In the genomic region with DNA sequence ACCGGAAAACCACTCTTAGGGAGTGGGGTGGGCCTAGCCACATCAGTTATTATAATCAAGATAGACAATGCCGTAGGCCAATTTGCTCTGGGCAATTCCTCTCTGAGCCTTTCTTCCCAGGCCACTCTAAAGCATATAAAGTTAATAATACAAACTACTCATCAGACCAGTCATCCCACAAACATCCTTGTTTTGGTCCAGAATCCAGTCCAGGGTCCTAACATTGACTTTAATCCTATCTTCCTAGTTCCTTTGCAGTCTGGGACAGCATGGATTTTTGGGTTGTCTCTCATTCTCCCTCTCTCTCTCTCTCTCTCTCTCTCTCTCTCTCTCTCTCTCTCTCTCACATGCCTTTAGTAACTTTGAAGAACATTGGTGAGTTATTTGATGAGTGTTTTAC, we compare ENCODE assay signal across 22 mouse cellular contexts.
A peak's percentile ranks its signal among the peaks of the same experiment; 100 is the strongest.
DNase-seq lines count a peak whose midpoint lies in the region; ATAC-seq and TF ChIP-seq lines count a peak whose summit lies in the region.
"Had no signal": no experiment of that assay in that cellular context is flagged by ENCODE, and none has a peak within 500 bp of the region (broad histone marks: within the 10 kb centered on the region; RNA-seq: fewer than 3 reads in every experiment).

No protein-coding gene starts in this region.

- H3K4me1 ChIP-seq in midbrain, embryonic 12.5 days: no peaks in the 10 kb centered on the region
- H3K4me1 ChIP-seq in midbrain, postnatal 0 days (ENCODE audit: insufficient read depth, low read length): no peaks in the 10 kb centered on the region
- peaks cover 3 to 6% of the 10 kb centered on the region in 2 experiments; a peak in 2 of 4 replicates for H3K4me1 ChIP-seq in ES-E14 (ENCODE audit: control insufficient read depth in 2 of 2, insufficient read depth in 2 of 2, low read length in 2 of 2, poor library complexity in 1 of 2)
- H3K4me1 ChIP-seq in embryonic facial prominence, embryonic 12.5 days: peaks cover 16% of the 10 kb centered on the region; the same call in 1 of the 2 replicates

- WGBS in midbrain, embryonic 12.5 days: 89% methylated on average over 2 of the region's 2 CpGs
- WGBS in midbrain, postnatal 0 days: 82% methylated on average over 2 of the region's 2 CpGs
- WGBS in embryonic facial prominence, embryonic 12.5 days: 72% methylated on average over 2 of the region's 2 CpGs

- in situ Hi-C loops in ES-E14 (cut with MboI; ENCODE audit: low sequenced_read_pairs in 2 of 2, unreplicated experiment in 2 of 2): no loop called here

- no peak overlapping the region for H3K4me3 ChIP-seq in midbrain, embryonic 12.5 days
- H3K4me3 ChIP-seq in midbrain, postnatal 0 days (ENCODE audit: low read depth, low read length): no peak overlapping the region
- H3K4me3 ChIP-seq in ES-E14 (ENCODE audit: insufficient read depth in 1 of 2, low read depth in 1 of 2, low read length in 2 of 2, poor library complexity in 1 of 2, severe bottlenecking in 1 of 2): no peak overlapping the region
- no peak overlapping the region for H3K4me3 ChIP-seq in embryonic facial prominence, embryonic 12.5 days
- H3K4me3 ChIP-seq: erythroblast, embryonic 14.5 days; forebrain, embryonic 10.5 days; gastrocnemius, adult 2 months; heart, embryonic 13.5 days had no signal

- no peak for ATAC-seq in midbrain, embryonic 12.5 days (ENCODE audit: low FRiP score, low read depth)
- no peak for ATAC-seq in midbrain, postnatal 0 days (ENCODE audit: low FRiP score)
- ATAC-seq in embryonic facial prominence, embryonic 12.5 days (ENCODE audit: insufficient number of reproducible peaks, insufficient read depth, low FRiP score, low TSS enrichment): no peak
- ATAC-seq: forebrain, embryonic 14.5 days; hindbrain, embryonic 16.5 days; inflammation-experienced regulatory T-cells, adult 6 months had no signal

- H3K27me3 ChIP-seq in midbrain, embryonic 12.5 days: no peaks in the 10 kb centered on the region
- no peaks in the 10 kb centered on the region for H3K27me3 ChIP-seq in midbrain, postnatal 0 days (ENCODE audit: insufficient read depth, low read length)
- no peaks in the 10 kb centered on the region for H3K27me3 ChIP-seq in embryonic facial prominence, embryonic 12.5 days
- H3K27me3 ChIP-seq: heart, embryonic 13.5 days had no signal

- no peak overlapping the region for H3K4me2 ChIP-seq in midbrain, embryonic 12.5 days (replicated peaks)
- H3K4me2 ChIP-seq in midbrain, postnatal 0 days (ENCODE audit: low read depth, low read length, poor library complexity, severe bottlenecking): no peak overlapping the region
- no peak overlapping the region for H3K4me2 ChIP-seq in embryonic facial prominence, embryonic 12.5 days (replicated peaks)
- H3K4me2 ChIP-seq: heart, embryonic 13.5 days had no signal

- no peak overlapping the region for H3K9ac ChIP-seq in midbrain, embryonic 12.5 days (replicated peaks)
- H3K9ac ChIP-seq in midbrain, postnatal 0 days (replicated peaks; ENCODE audit: low read length, poor library complexity, severe bottlenecking): no peak overlapping the region
- no peak overlapping the region for H3K9ac ChIP-seq in ES-E14 (ENCODE audit: insufficient read depth, low read depth, low read length, poor library complexity, severe bottlenecking)
- no peak overlapping the region for H3K9ac ChIP-seq in embryonic facial prominence, embryonic 12.5 days
- H3K9ac ChIP-seq: heart, embryonic 13.5 days had no signal

- DNase-seq in midbrain, postnatal 0 days (ENCODE audit: low spot score): no peak
- DNase-seq in ES-E14 (ENCODE audit: low read depth, low spot score): no peak
- no peak for DNase-seq in lung, adult 18-20 months
- no peak for DNase-seq in heart, adult 18-20 months
- no peak for DNase-seq in adrenal gland, adult 2 months
- DNase-seq: adrenal gland, postnatal 14 days; B cell, adult 2 months; cerebellum, adult 11-12 months; cerebellum, adult 9-10 months; cerebellum, postnatal 25 days; gastrocnemius, adult 2 months; gastrocnemius, postnatal 25 days; heart, postnatal 36 days; kidney, adult 18-20 months had no signal

- no peak for TF ChIP-seq CTCF in midbrain, postnatal 0 days (IDR thresholded peaks at IDR 0.05)

- H3K9me3 ChIP-seq in midbrain, embryonic 12.5 days: no peaks in the 10 kb centered on the region
- H3K9me3 ChIP-seq in midbrain, postnatal 0 days (ENCODE audit: low read length): no peaks in the 10 kb centered on the region
- no peaks in the 10 kb centered on the region for H3K9me3 ChIP-seq in ES-E14 (ENCODE audit: control insufficient read depth, insufficient read depth, low read depth, low read length)
- H3K9me3 ChIP-seq in embryonic facial prominence, embryonic 12.5 days: no peaks in the 10 kb centered on the region
- H3K9me3 ChIP-seq: forebrain, embryonic 10.5 days; heart, embryonic 13.5 days had no signal

- 0 out of 2 replicates have a peak overlapping the region, but pooled peaks have one; percentile 20 for H3K27ac ChIP-seq in midbrain, embryonic 12.5 days (replicated peaks)
- no peak overlapping the region for H3K27ac ChIP-seq in midbrain, postnatal 0 days (ENCODE audit: low read depth, low read length)
- peak overlapping the region; percentile 56; the same call in 1 of the 2 replicates for H3K27ac ChIP-seq in ES-E14 (ENCODE audit: insufficient read depth, low read depth, low read length, poor library complexity, severe bottlenecking)
- 0 out of 2 replicates have a peak overlapping the region, but pooled peaks have one; percentile 23 for H3K27ac ChIP-seq in embryonic facial prominence, embryonic 12.5 days
- H3K27ac ChIP-seq: gastrocnemius, adult 2 months; heart, embryonic 13.5 days had no signal

- no peaks in the 10 kb centered on the region for H3K36me3 ChIP-seq in midbrain, embryonic 12.5 days
- no peaks in the 10 kb centered on the region for H3K36me3 ChIP-seq in midbrain, postnatal 0 days (ENCODE audit: insufficient read depth, low read length)
- H3K36me3 ChIP-seq in ES-E14 (ENCODE audit: control insufficient read depth, insufficient read depth, low read length, poor library complexity, severe bottlenecking): no peaks in the 10 kb centered on the region
- no peaks in the 10 kb centered on the region for H3K36me3 ChIP-seq in embryonic facial prominence, embryonic 12.5 days
- H3K36me3 ChIP-seq: forebrain, embryonic 10.5 days; heart, embryonic 13.5 days had no signal

TF ChIP-seq in ES-E14, 5 proteins besides CTCF, POLR2A, EP300 and RAD21:
- no peak for TF ChIP-seq MAFK (IDR thresholded peaks at IDR 0.05; ENCODE audit: insufficient read depth, low read depth, low read length)
- TF ChIP-seq ZNF384 (IDR thresholded peaks at IDR 0.05; ENCODE audit: low read depth, low read length): no peak
- TF ChIP-seq CHD2 (IDR thresholded peaks at IDR 0.05; ENCODE audit: low read depth, low read length): no peak
- no peak for TF ChIP-seq ZC3H11A (IDR thresholded peaks at IDR 0.05; ENCODE audit: borderline replicate concordance, low read depth, low read length)
- no peak for TF ChIP-seq HCFC1 (IDR thresholded peaks at IDR 0.05; ENCODE audit: borderline replicate concordance, insufficient read depth, low read length)
